Mouse (Mus musculus): Measurements from ENCODE around the gene Pou6f2. TPM values are rescaled to one million over a fixed set of nuclear protein-coding genes. Genes with fewer than 3 reads are reported as not detected.
A peak's percentile ranks its signal among the peaks of the same experiment; 100 is the strongest.

Pou6f2 gene
- 7.1 and 8.9 TPM in 2 replicates for polyA plus RNA-seq (2016; fragmentation: Nextera tagmentation; extraction: Ambion mirVana)

DNA sequence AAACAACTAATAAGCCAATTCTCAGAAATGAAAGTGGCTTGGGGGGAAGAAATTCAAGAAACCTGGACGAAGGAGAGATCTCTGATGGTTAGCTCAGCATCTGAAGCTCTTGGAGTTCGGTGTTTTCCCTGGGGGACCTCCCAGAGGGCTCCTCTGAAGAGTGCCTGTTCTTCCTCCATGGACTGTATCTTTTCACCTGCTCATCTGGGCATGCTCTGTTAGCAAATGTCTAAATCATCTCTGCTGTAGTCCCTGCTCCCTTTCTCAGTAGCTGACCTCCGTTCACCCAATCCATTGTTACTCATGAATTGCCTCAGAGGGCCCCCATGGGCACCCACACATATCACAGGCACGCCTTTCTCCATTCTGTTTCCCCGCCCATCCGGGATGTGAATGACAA is at the start of gene Pou6f2:
Gene Pou6f2 (minus strand): TSS at position 101 of the 400 bp plus-strand sequence.
- Histone ChIP-seq H3K27ac (no peak within 1 kb of the TSS), H3K4me2 (replicated peaks) (no peak within 1 kb of the TSS), H3K27me3 (no peaks in the 10 kb centered on the region), H3K4me1 (no peaks in the 10 kb centered on the region), H3K36me3 (no peaks in the 10 kb centered on the region), H3K9me3 (replicated peaks) (no peaks in the 10 kb centered on the region), H3K9ac (no peak within 1 kb of the TSS), H3K4me3 (no peak within 1 kb of the TSS)
- 80% methylated on average over 6 of the region's 6 CpGs for WGBS
- ATAC-seq (ENCODE audit: low FRiP score) = no peak

DNA sequence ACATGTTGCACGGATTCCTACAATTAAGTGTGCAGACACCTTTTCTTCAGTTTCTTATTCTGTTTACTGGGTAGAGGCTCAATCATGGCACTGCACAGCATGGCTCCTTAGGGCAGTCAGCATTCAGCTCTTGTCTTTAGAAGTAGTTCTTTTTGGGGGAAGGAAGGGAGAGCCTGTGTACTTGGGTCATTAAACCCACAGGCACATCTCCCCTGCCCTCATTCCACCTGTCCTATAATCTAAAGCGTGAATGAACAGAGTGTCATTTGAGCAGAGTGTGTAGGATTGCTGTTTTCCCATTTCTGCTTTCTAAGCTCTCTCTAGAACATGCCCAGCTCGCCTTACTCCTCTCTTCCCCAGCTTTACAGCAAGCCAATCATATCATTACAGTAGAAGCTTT is 42.4 kb upstream of the Pou6f2 start:
- Histone ChIP-seq H3K27me3 (no peaks in the 10 kb centered on the region), H3K4me1 (no peaks in the 10 kb centered on the region), H3K4me2 (replicated peaks) (no peak overlapping the region), H3K4me3 (no peak overlapping the region), H3K27ac (no peak overlapping the region), H3K36me3 (no peaks in the 10 kb centered on the region), H3K9me3 (replicated peaks) (no peaks in the 10 kb centered on the region), H3K9ac (no peak overlapping the region)
- ATAC-seq (ENCODE audit: low FRiP score) = no peak
- WGBS = 78% methylated on average over 3 of the region's 3 CpGs

DNA sequence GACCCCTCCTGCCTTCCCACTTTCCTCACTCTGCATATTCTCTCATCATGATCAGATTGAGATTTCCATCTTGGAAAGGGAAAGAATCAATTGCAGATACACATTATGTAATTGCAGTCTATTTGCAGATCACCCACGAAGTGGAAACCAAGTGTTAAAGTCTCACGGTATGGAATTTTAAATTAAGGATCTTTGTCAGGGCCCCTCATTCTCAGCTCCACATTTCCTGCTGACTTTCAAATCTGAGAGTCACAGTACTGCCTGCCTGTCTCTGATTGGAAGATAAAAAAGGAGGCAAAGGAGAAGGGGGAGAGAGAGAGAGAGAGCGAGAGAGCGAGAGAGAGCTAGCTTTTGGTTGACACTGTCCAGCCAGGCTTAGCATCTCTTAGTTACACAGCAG is 9.8 kb downstream of the Pou6f2 start:
- WGBS = 86% methylated on average over 4 of the region's 4 CpGs
- no peak overlapping the region for H3K9ac ChIP-seq
- no peaks in the 10 kb centered on the region for H3K9me3 ChIP-seq (replicated peaks)
- no peak for ATAC-seq (ENCODE audit: low FRiP score)
- no peak overlapping the region for H3K27ac ChIP-seq
- H3K4me1 ChIP-seq = no peaks in the 10 kb centered on the region
- no peaks in the 10 kb centered on the region for H3K27me3 ChIP-seq
- H3K4me2 ChIP-seq (replicated peaks) = no peak overlapping the region
- no peak overlapping the region for H3K4me3 ChIP-seq
- H3K36me3 ChIP-seq = no peaks in the 10 kb centered on the region

DNA sequence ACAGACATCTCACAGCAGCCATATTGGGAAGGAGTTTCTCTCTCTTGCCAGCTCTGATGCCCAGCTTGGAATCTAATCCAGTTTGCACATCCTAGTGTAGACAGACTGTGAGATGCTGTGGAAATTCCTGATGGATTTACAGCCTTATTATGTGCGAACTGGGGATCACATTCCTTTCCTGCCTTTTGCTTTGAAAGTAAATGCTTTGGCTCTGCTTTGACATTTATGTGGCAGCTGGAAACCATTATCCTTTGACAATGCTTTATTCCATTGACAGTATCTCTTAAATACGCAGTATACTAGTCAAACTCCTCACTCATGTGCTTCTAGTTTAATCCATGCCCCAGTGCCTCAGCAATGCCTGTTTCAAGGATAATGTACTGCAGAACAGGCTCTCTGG is 34.1 kb downstream of the Pou6f2 start:
- Histone ChIP-seq H3K4me2 (replicated peaks) (no peak overlapping the region), H3K4me3 (no peak overlapping the region), H3K27ac (no peak overlapping the region), H3K9ac (no peak overlapping the region), H3K27me3 (no peaks in the 10 kb centered on the region), H3K36me3 (no peaks in the 10 kb centered on the region), H3K9me3 (replicated peaks) (no peaks in the 10 kb centered on the region), H3K4me1 (no peaks in the 10 kb centered on the region)
- WGBS = 57% methylated on average over 2 of the region's 2 CpGs
- no peak for ATAC-seq (ENCODE audit: low FRiP score)

DNA sequence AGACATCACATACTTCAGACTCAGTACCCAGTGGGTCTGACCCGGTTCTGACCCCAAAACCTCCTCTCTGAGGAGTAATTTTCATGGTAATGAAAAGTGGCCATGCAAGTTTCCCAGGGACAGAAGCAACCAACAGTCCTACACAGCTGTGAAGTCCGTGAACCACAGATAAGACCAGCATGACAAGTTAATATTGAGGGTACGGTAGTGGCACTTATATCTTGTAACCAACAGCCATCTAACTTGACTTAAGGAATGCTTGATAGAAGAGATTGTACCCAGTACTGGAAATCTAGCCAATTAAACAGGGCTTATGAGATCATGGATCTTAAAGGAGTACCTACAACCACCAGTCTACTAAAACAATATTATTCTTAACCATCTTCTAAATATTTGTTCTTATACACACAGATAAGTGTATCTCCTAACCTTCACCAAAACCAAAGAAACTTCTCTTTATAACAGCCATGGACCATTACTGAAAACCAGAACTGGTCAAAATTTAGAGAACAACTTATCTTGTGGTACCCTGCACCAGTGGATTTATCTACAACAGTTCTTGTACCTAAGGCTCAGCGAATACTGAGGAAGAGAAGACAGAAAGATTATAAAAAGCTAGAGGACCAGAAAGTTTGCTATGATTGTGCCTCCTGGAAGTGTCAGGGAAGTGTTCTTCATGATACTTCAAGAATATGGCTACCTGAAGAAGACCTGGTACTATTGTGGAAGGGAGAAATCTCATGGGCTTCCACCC is 52.7 kb downstream of the Pou6f2 start:
- Histone ChIP-seq H3K9ac (no peak overlapping the region), H3K27me3 (no peaks in the 10 kb centered on the region), H3K27ac (no peak overlapping the region), H3K4me3 (no peak overlapping the region), H3K36me3 (no peaks in the 10 kb centered on the region), H3K4me1 (no peaks in the 10 kb centered on the region), H3K9me3 (replicated peaks) (no peaks in the 10 kb centered on the region), H3K4me2 (replicated peaks) (no peak overlapping the region)
- ATAC-seq (ENCODE audit: low FRiP score) = no peak
- 73% methylated on average over 4 of the region's 4 CpGs for WGBS

DNA sequence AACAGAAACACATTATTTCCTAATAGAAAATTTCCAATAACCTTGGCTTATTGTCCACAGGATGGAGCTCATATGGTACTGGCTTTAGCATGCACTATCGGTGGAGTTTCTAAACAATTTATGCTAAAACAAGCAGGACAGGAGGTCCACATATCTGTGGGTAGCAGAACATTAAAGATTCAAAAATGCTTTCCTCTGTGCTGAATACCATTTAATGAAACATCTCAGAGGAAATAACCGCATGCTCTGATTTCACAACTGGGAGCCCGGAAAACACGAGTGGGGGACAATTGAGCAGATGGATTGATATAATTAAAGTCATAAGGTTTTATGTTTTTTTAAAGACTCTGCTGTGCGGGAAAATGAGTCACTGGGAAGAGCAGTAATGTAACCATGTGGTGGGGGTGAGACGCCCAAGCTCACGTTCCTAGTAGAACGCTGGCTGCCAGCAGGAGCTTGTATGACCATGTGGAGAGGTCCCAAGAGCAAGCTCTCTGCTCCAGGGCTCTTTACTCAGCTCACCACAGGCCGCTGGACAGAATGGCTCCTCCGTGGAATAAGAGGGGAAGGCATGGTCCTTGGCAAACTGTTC is 58.5 kb downstream of the Pou6f2 start:
- no peak for ATAC-seq (ENCODE audit: low FRiP score)
- Histone ChIP-seq H3K36me3 (no peaks in the 10 kb centered on the region), H3K27me3 (no peaks in the 10 kb centered on the region), H3K27ac (no peak overlapping the region), H3K4me2 (replicated peaks) (no peak overlapping the region), H3K4me1 (0 out of 2 replicates have a peak, but pooled peaks cover 2% of the 10 kb centered on the region), H3K4me3 (no peak overlapping the region), H3K9me3 (replicated peaks) (no peaks in the 10 kb centered on the region), H3K9ac (no peak overlapping the region)
- 68% methylated on average over 10 of the region's 10 CpGs for WGBS

DNA sequence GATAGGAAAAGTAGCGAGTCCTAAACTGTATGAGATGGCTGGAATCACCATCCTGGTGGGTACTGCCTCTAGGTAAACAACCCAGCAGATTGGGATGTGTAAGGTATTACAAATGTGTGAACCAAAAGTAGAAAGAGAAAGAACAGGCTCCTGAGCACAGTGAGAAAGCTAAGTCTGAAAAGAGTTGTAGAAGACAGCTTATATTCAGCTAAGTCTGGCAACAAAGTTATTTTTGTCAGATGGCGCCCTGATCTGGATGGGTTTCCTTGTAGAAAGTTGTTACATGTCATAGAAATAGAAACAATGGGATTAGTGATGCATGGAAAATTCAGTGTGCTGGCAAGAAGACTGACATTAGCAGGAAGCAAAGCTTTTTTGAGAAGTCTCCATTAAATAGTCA is 59.5 kb downstream of the Pou6f2 start:
- H3K27me3 ChIP-seq = no peaks in the 10 kb centered on the region
- no peaks in the 10 kb centered on the region for H3K36me3 ChIP-seq
- H3K27ac ChIP-seq = no peak overlapping the region
- ATAC-seq (ENCODE audit: low FRiP score) = no peak
- H3K4me3 ChIP-seq = no peak overlapping the region
- 78% methylated on average over 2 of the region's 2 CpGs for WGBS
- no peak overlapping the region for H3K9ac ChIP-seq
- H3K4me2 ChIP-seq (replicated peaks) = no peak overlapping the region
- no peaks in the 10 kb centered on the region for H3K9me3 ChIP-seq (replicated peaks)
- 0 out of 2 replicates have a peak, but pooled peaks cover 2% of the 10 kb centered on the region for H3K4me1 ChIP-seq

DNA sequence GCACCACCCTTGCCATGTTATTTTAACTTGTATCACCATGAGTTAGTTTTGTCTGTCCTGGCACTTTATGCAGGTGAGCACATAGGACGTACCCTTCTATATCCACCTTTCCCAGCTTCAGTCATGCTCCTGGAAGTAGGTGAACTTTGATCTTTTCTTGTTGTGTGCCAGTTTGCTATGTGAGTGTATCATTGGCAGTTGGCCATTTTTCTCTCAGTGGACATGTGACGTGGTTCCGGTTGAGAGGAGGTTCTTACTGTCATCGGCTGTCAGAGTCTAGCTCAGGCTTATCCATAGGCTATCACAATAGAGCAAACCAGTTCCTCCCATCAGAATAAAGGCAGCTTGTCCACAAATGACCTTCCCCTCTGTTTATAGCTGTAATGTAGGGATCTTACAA is 63.5 kb downstream of the Pou6f2 start:
- Histone ChIP-seq H3K4me1 (no peaks in the 10 kb centered on the region), H3K4me2 (replicated peaks) (no peak overlapping the region), H3K27me3 (no peaks in the 10 kb centered on the region), H3K36me3 (no peaks in the 10 kb centered on the region), H3K9ac (no peak overlapping the region), H3K4me3 (no peak overlapping the region), H3K27ac (no peak overlapping the region), H3K9me3 (replicated peaks) (no peaks in the 10 kb centered on the region)
- WGBS = 90% methylated on average over 4 of the region's 4 CpGs
- no peak for ATAC-seq (ENCODE audit: low FRiP score)

DNA sequence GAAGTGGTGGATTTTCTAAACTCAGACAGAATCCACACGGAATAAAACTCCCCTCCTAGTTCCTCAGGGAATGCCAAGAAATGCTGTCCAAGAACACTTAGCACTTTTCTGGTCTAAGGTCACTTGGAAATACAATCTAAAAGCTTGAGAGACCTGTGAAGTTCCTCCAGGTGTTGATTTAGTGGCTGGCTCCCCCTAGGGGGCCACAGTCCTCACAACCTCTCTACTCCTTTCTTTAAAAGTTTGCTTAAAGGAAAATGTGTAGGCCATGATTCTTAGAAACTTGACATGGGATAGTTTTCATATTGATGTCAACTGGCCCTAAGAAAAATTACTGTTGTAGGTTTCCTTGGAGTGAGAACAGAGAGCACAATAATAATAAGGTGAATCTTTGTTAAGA is 64.9 kb downstream of the Pou6f2 start:
- ATAC-seq (ENCODE audit: low FRiP score) = no peak
- H3K36me3 ChIP-seq = no peaks in the 10 kb centered on the region
- H3K4me1 ChIP-seq = no peaks in the 10 kb centered on the region
- H3K9ac ChIP-seq = no peak overlapping the region
- no peak overlapping the region for H3K4me2 ChIP-seq (replicated peaks)
- no peak overlapping the region for H3K27ac ChIP-seq
- no peaks in the 10 kb centered on the region for H3K9me3 ChIP-seq (replicated peaks)
- H3K4me3 ChIP-seq = no peak overlapping the region
- no peaks in the 10 kb centered on the region for H3K27me3 ChIP-seq
- 42% methylated on average over 1 of the region's 1 CpGs for WGBS

DNA sequence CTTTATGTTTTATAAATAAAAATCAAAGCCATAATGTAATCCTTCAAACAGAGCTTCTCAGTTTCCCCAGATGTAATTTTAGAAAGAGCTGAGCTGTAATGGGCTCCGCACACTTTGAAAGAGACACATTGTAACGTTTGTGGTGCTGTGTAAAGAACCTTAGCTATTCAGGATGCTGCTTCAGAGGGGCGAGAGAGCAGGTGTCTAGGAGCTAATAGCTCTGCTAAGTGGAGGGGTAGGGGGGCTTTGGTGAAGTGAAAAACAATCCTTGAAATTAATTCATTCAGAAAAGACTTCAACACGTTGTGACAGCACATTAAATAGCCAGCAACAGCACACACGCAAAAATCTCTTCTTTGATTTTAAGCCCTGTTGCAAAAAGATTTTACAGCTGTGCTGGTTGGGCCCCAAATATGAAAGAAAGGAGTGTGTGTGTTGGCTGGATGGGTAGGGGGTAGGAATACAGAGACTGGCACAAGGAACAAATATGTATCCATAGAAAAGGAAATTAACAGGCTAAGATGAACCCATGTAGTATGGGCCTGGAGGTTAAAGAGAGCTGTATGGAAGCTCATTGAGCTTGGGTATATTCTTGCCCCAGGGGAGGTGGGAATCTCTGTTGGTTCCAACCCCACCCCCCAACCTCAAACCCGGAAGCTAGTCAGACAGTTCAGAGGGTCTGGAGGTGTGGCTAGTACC is 73.4 kb downstream of the Pou6f2 start:
- WGBS = 42% methylated on average over 6 of the region's 6 CpGs
- H3K27ac ChIP-seq = peak overlapping the region; percentile 67; the same call in 1 of the 2 replicates
- no peak overlapping the region for H3K9ac ChIP-seq
- no peaks in the 10 kb centered on the region for H3K27me3 ChIP-seq
- ATAC-seq (ENCODE audit: low FRiP score) = peak; percentile 44; the same call in 1 of the 2 replicates
- no peaks in the 10 kb centered on the region for H3K36me3 ChIP-seq
- H3K9me3 ChIP-seq (replicated peaks) = no peaks in the 10 kb centered on the region
- peaks cover 5% of the 10 kb centered on the region; the same call in 1 of the 2 replicates for H3K4me1 ChIP-seq
- no peak overlapping the region for H3K4me2 ChIP-seq (replicated peaks)
- no peak overlapping the region for H3K4me3 ChIP-seq

DNA sequence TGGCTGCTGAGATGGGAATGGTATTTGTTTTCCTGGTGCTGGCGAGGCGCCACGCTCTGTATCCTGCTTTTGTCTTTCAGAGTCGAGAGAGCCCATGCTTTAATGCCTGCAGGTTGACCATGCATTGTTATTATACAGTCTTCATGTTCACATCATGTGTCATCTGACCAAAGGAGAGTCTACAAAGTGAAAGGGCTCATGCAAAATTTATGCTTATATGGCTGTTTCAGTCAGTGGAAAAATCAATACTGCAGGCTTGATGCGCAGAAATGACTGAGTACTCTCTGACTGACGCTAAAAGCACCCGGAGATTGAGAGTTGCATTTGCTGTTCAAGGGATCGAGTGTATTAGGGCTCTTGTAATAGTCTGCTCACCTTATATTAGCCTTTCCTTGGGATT is 74.1 kb downstream of the Pou6f2 start:
- Histone ChIP-seq H3K27ac (peak overlapping the region; percentile 74), H3K4me2 (replicated peaks) (no peak overlapping the region), H3K9me3 (replicated peaks) (no peaks in the 10 kb centered on the region), H3K27me3 (no peaks in the 10 kb centered on the region), H3K4me1 (peaks cover 5% of the 10 kb centered on the region; the same call in 1 of the 2 replicates), H3K36me3 (no peaks in the 10 kb centered on the region), H3K9ac (no peak overlapping the region), H3K4me3 (no peak overlapping the region)
- WGBS = 64% methylated on average over 8 of the region's 8 CpGs
- ATAC-seq (ENCODE audit: low FRiP score) = peak; percentile 63; the same call in 1 of the 2 replicates

DNA sequence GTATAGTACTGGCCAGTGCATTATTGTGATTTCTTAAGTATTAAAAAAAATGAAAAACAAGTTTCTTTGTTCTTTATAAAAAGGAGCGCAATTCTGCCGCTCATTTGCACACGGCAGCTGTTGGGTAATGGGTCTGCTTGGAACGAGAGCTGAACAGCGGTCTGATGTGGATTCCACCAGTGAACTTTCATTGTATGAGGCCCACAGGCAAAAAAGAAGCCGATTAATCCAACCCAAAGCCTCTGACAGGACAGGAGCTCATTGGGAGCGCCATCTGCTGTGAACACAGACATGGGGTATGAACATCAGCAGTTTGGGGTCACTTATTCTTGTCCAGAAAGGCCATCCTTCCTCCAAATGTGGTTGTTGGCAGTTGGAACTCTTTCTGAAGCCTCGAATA is 84.9 kb downstream of the Pou6f2 start:
- H3K4me3 ChIP-seq = no peak overlapping the region
- H3K36me3 ChIP-seq = no peaks in the 10 kb centered on the region
- no peak for ATAC-seq (ENCODE audit: low FRiP score)
- H3K9me3 ChIP-seq (replicated peaks) = no peaks in the 10 kb centered on the region
- 0 out of 2 replicates have a peak, but pooled peaks cover 4% of the 10 kb centered on the region for H3K4me1 ChIP-seq
- no peak overlapping the region for H3K9ac ChIP-seq
- no peak overlapping the region for H3K27ac ChIP-seq
- no peaks in the 10 kb centered on the region for H3K27me3 ChIP-seq
- 55% methylated on average over 8 of the region's 8 CpGs for WGBS
- H3K4me2 ChIP-seq (replicated peaks) = no peak overlapping the region
